Mouse (Mus musculus): ENCODE data around the gene Mgat1. TPM values are rescaled to one million over a fixed set of nuclear protein-coding genes. Genes with fewer than 3 reads are reported as not detected.

Mgat1 gene
- polyA plus RNA-seq, 1 experiment = 222 TPM

GRCm38 (mm10) chr11:49240874-49241273 lies 3.1 kb upstream of the Mgat1 start:
- Histone ChIP-seq H3K27me3 (ENCODE audit: control insufficient read depth, insufficient read depth, low read length) (no peaks in the 10 kb centered on the region), H3K4me1 (ENCODE audit: control insufficient read depth, insufficient read depth, insufficient read length) (peaks cover 18% of the 10 kb centered on the region), H3K4me3 (ENCODE audit: extremely low read depth, insufficient read depth, insufficient read length) (no peak overlapping the region), H3K36me3 (ENCODE audit: control insufficient read depth, insufficient read depth, low read length) (no peaks in the 10 kb centered on the region), H3K27ac (ENCODE audit: insufficient read depth, low read length) (no peak overlapping the region; the same call in 1 of the 2 replicates)
- WGBS = 28% methylated on average over 4 of the region's 4 CpGs
- DNase-seq (ENCODE audit: low read depth in 1 of 2, low spot score in 2 of 2) = no peak
- TF ChIP-seq CTCF (IDR thresholded peaks at IDR 0.05; ENCODE audit: extremely low read depth, insufficient read depth, insufficient read length, insufficient replicate concordance) = no peak

DNA sequence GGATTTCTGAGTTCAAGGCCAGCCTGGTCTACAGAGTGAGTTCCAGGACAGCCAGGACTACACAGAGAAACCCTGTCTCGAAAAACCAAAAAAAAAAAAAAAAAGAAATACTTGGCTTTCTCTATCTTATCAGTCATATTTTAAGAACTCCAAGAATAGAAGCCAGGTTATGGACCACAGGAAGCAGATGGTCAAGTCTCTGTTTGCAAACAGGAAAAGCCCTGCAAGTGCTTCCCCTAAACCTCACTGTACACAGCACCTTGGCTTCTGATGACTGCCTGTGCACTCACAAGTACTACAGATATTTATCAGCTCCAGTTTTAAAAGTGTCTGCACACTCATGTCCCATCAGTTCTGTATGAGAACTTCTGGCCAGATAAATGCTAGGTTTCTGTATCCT lies 2.5 kb upstream of the Mgat1 start:
- H3K4me1 ChIP-seq (ENCODE audit: control insufficient read depth, insufficient read depth, insufficient read length) = peaks cover 20% of the 10 kb centered on the region
- H3K27me3 ChIP-seq (ENCODE audit: control insufficient read depth, insufficient read depth, low read length) = no peaks in the 10 kb centered on the region
- WGBS = 0% methylated on average over 1 of the region's 1 CpGs
- TF ChIP-seq POLR2A (IDR thresholded peaks at IDR 0.05; ENCODE audit: low read depth, low read length) (no peak), CTCF (IDR thresholded peaks at IDR 0.05; ENCODE audit: extremely low read depth, insufficient read depth, insufficient read length, insufficient replicate concordance) (no peak)
- peak overlapping the region; percentile 20; the same call in 1 of the 2 replicates for H3K27ac ChIP-seq (ENCODE audit: insufficient read depth, low read length)
- H3K36me3 ChIP-seq (ENCODE audit: control insufficient read depth, insufficient read depth, low read length) = no peaks in the 10 kb centered on the region
- no peak overlapping the region for H3K4me3 ChIP-seq (ENCODE audit: extremely low read depth, insufficient read depth, insufficient read length)
- DNase-seq (ENCODE audit: low read depth in 1 of 2, low spot score in 2 of 2) = no peak

DNA sequence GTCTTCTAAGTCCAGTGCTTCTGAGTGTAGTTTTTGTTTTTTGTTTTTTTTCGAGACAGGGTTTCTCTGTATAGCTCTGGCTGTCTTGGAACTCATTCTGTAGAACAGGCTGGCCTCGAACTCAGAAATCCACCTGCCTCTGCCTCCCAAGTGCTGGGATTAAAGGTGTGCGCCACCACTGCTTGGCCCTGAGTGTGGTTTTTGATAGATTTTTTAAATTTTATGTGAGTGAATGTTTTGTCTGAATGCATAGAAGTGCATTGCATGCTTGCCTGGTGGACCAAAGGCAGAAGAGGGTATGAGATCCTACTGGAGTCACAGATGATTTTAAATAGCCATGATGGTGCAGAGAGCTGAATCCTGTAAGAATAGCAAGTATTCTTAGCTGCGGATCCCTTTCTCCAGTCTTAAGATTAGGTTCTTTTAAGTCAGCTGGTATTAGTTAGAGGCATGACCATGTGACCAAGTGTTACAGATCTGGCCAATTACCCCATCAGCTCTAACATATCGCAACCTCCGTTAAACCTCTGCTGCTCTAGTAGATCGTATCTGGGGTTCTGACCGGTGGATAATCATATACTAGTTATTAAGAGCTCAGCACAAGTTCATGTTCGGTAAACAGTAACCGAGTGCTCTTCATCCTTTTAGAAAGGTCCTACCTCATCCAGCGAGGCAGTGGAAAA lies 906 bp upstream of the Mgat1 start:
- H3K4me1 ChIP-seq (ENCODE audit: control insufficient read depth, insufficient read depth, insufficient read length) = peaks cover 28% of the 10 kb centered on the region
- 22% methylated on average over 11 of the region's 11 CpGs for WGBS

GRCm38 (mm10) chr11:49244595-49244930 lies 572 bp downstream of the Mgat1 start:
- Histone ChIP-seq H3K36me3 (ENCODE audit: control insufficient read depth, insufficient read depth, low read length) (no peaks in the 10 kb centered on the region), H3K4me1 (ENCODE audit: control insufficient read depth, insufficient read depth, insufficient read length) (peaks cover 33% of the 10 kb centered on the region), H3K4me3 (ENCODE audit: extremely low read depth, insufficient read depth, insufficient read length) (peak overlapping the region; percentile 66), H3K27me3 (ENCODE audit: control insufficient read depth, insufficient read depth, low read length) (no peaks in the 10 kb centered on the region), H3K27ac (ENCODE audit: insufficient read depth, low read length) (peak overlapping the region; percentile 94)
- DNase-seq (ENCODE audit: low read depth in 1 of 2, low spot score in 2 of 2) = no peak
- 6% methylated on average over 4 of the region's 4 CpGs for WGBS
- TF ChIP-seq POLR2A (IDR thresholded peaks at IDR 0.05; ENCODE audit: low read depth, low read length) (no peak), CTCF (IDR thresholded peaks at IDR 0.05; ENCODE audit: extremely low read depth, insufficient read depth, insufficient read length, insufficient replicate concordance) (no peak)

More for the DNA sequence above, 906 bp upstream of the Mgat1 start:
- TF ChIP-seq CTCF (IDR thresholded peaks at IDR 0.05; ENCODE audit: extremely low read depth, insufficient read depth, insufficient read length, insufficient replicate concordance) (no peak), POLR2A (IDR thresholded peaks at IDR 0.05; ENCODE audit: low read depth, low read length) (no peak)
- H3K36me3 ChIP-seq (ENCODE audit: control insufficient read depth, insufficient read depth, low read length) = no peaks in the 10 kb centered on the region
- H3K4me3 ChIP-seq (ENCODE audit: extremely low read depth, insufficient read depth, insufficient read length) = peak overlapping the region; percentile 61
- DNase-seq (ENCODE audit: low read depth in 1 of 2, low spot score in 2 of 2) = no peak
- H3K27me3 ChIP-seq (ENCODE audit: control insufficient read depth, insufficient read depth, low read length) = no peaks in the 10 kb centered on the region
- peak overlapping the region; percentile 50 for H3K27ac ChIP-seq (ENCODE audit: insufficient read depth, low read length)

- Histone ChIP-seq H3K4me1 (ENCODE audit: control insufficient read depth, insufficient read depth, insufficient read length) (peaks cover 33% of the 10 kb centered on the region), H3K36me3 (ENCODE audit: control insufficient read depth, insufficient read depth, low read length) (no peaks in the 10 kb centered on the region), H3K4me3 (ENCODE audit: extremely low read depth, insufficient read depth, insufficient read length) (peak overlapping the region; percentile 21; the same call in 1 of the 2 replicates), H3K27ac (ENCODE audit: insufficient read depth, low read length) (peak overlapping the region; percentile 94), H3K27me3 (ENCODE audit: control insufficient read depth, insufficient read depth, low read length) (no peaks in the 10 kb centered on the region)
- WGBS = 28% methylated on average over 7 of the region's 7 CpGs
- DNase-seq (ENCODE audit: low read depth in 1 of 2, low spot score in 2 of 2) = no peak
- no peak for TF ChIP-seq CTCF (IDR thresholded peaks at IDR 0.05; ENCODE audit: extremely low read depth, insufficient read depth, insufficient read length, insufficient replicate concordance)
- no peak for TF ChIP-seq POLR2A (IDR thresholded peaks at IDR 0.05; ENCODE audit: low read depth, low read length)
Observed at GRCm38 (mm10) chr11:49245176-49245575, 1.2 kb downstream of the Mgat1 start.

DNA sequence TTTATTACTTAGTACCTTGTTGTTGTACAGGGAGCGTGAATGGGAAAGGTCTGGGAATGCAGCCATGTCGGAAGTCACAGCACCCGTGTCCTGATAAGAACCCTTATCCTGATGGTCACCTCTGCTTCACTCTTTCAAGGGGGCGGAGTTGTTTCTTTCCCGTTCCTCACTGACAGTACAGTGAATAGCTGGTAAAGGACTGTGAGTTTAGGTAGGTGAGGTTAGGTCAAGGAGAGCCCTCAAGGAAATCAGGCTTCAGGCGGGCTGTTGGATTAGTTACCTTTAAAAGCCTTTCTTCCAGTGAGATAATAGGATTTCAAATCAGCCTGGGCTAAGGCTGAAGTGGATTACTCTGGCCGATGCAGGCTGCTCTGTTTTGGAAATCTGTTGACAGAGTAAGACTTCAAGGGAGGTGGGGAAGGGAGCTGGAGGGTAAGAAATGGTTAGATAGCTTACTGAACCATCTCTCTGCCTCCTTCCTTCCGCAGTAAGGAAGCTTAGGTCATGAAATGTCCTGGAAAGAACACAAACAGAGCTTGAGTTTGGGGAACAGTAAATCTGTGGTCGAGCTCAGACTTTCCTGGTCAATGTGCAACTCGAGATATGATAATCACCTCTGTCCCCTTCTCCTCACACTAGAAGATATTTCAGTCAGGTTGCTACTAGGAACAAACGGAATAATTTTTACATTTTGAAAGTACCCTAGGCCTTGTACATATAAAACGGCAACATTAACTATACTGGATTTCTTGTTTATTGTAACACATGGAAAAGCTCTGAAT lies 1.8 kb downstream of the Mgat1 start:
- Histone ChIP-seq H3K4me1 (ENCODE audit: control insufficient read depth, insufficient read depth, insufficient read length) (peaks cover 33% of the 10 kb centered on the region), H3K4me3 (ENCODE audit: extremely low read depth, insufficient read depth, insufficient read length) (peak overlapping the region; percentile 7; the same call in 1 of the 2 replicates), H3K27ac (ENCODE audit: insufficient read depth, low read length) (peak overlapping the region; percentile 94), H3K36me3 (ENCODE audit: control insufficient read depth, insufficient read depth, low read length) (no peaks in the 10 kb centered on the region), H3K27me3 (ENCODE audit: control insufficient read depth, insufficient read depth, low read length) (no peaks in the 10 kb centered on the region)
- TF ChIP-seq POLR2A (IDR thresholded peaks at IDR 0.05; ENCODE audit: low read depth, low read length) (no peak), CTCF (IDR thresholded peaks at IDR 0.05; ENCODE audit: extremely low read depth, insufficient read depth, insufficient read length, insufficient replicate concordance) (no peak)
- DNase-seq (ENCODE audit: low read depth in 1 of 2, low spot score in 2 of 2) = no peak
- 28% methylated on average over 12 of the region's 12 CpGs for WGBS

GRCm38 (mm10) chr11:49246523-49246922 lies 2.5 kb downstream of the Mgat1 start:
- H3K27ac ChIP-seq (ENCODE audit: insufficient read depth, low read length) = peak overlapping the region; percentile 98
- H3K36me3 ChIP-seq (ENCODE audit: control insufficient read depth, insufficient read depth, low read length) = no peaks in the 10 kb centered on the region
- H3K4me1 ChIP-seq (ENCODE audit: control insufficient read depth, insufficient read depth, insufficient read length) = peaks cover 30% of the 10 kb centered on the region
- WGBS = 59% methylated on average over 4 of the region's 4 CpGs
- DNase-seq (ENCODE audit: low read depth in 1 of 2, low spot score in 2 of 2) = no peak
- H3K4me3 ChIP-seq (ENCODE audit: extremely low read depth, insufficient read depth, insufficient read length) = no peak overlapping the region
- no peaks in the 10 kb centered on the region for H3K27me3 ChIP-seq (ENCODE audit: control insufficient read depth, insufficient read depth, low read length)
- no peak for TF ChIP-seq POLR2A (IDR thresholded peaks at IDR 0.05; ENCODE audit: low read depth, low read length)
- TF ChIP-seq CTCF (IDR thresholded peaks at IDR 0.05; ENCODE audit: extremely low read depth, insufficient read depth, insufficient read length, insufficient replicate concordance) = no peak
